Mouse (Mus musculus) embryo, embryonic 9.5 days (tissue): ENCODE data around the gene Tk2.
"Not testable (repeated sequence)": the region's sequence is repeated elsewhere in the genome, so short reads cannot be mapped to it uniquely, and the experiment has no call there.

ENCODE experiments used
- DNase-seq: peaks from one replicate; pipeline ENCODE4 v3.0.0-alpha.2; 2017; ENCODE audit errors: extremely low spot score

Gene Tk2

DNA sequence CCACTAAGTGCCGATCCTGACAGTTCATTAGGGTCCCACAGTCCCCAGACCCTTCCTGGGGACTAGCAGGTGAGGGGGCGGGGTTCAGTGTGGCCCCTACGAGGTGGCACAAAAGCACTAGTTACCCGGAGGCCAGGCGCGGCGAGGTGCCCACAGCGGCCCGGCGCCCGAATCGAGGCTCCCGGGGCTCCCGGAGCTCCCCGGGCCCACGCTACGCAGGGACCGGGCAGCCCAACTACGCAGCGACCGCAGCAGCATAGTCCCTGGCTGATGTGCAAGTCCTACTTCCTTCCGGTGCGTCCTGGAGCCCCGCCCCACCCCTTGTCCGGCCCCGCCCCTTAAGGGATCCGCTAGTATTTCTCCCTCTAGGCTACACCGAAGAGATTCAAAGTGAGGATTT, at the start of gene Tk2:
Gene Tk2, minus strand, starts transcription at position 283 of the 400 bp plus-strand sequence.
- peak; percentile 84 for DNase-seq

DNA sequence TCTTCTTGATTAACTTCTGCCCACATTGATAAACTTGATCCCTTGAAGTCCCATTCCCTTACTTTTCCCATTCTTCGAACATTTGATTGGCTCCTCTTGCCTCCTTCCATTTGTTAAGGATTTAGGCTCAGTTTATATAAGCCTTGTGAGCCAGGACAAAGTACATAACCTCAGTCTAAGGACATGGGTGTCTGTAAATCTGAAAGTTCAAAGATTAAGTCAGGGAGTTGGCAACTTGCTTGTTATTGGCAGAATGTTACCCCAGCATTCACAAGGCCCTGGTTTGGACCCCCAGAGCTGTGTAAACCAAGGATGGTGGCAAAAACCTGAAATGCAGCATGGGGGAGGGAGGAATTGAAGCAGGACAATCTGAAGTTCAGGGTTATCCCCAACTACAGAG, 46.0 kb upstream of the Tk2 start:
- no peak for DNase-seq

DNA sequence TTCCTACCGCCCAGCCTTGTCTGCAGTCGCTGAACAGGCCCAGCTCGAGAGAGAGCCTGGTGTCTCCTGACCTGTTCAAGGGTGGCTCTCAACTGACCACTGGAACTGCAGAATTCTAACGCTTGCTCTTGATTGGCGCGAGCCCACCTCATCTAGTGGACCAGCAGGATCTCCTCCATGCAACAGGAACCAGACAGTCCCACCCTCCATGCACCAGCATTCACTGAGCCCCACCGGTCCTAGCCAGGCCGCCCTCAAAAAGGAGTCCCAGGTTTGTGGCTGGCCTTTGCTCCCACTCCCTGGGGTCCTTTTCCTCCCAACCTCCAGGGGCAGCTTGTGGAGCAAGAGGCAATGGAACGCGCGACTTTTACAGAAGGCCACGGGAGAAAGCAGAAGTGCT, 44.7 kb upstream of the Tk2 start, which contains the start of gene Cmtm2a:
Gene Cmtm2a, minus strand, starts transcription at position 101 of the 400 bp plus-strand sequence.
- DNase-seq = not testable (repeated sequence)

DNA sequence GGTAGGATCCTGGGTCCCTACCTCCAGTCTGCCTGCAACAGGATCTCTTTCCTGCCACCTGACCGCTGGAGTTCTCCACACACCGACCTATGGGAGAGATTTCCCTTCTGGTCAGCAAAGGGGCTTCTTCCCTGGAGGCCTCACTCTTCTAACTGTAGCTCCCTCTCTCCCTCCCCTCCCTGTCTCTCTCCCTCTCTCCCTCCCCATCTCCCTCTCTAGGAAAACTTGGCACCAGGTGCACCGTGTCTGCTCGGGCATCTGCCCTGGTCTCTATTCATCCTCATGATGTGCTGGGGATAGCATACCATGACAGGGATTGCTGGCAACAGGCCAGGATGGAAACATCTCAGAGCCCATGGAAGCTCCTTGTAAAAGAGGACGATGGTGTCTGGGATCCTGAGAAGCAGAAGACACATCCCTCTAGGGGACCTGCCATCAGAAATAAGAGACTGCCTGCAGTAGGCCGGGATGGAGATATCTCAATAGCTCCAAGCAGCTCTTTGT, 20.6 kb upstream of the Tk2 start:
- DNase-seq = no peak

DNA sequence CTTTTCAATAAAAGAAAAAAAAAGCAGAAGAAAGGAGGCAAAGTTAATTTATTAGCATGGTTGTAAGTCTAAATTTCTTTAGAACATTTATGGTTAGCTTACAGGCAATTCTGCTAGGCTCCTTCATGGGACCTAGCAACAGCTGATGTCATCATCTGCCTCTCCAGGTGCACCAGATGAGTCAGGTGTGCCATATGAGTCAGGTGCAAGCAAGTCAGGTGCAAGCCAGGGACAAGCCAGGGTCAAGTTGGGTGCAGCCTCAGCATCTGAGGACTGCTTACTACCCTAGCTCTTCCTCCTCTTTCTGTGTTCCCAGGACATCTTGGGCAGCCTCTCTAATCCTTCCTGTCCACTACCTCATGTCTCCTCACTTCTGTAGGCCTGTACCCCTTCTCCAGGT, 20.0 kb upstream of the Tk2 start:
- no peak for DNase-seq

DNA sequence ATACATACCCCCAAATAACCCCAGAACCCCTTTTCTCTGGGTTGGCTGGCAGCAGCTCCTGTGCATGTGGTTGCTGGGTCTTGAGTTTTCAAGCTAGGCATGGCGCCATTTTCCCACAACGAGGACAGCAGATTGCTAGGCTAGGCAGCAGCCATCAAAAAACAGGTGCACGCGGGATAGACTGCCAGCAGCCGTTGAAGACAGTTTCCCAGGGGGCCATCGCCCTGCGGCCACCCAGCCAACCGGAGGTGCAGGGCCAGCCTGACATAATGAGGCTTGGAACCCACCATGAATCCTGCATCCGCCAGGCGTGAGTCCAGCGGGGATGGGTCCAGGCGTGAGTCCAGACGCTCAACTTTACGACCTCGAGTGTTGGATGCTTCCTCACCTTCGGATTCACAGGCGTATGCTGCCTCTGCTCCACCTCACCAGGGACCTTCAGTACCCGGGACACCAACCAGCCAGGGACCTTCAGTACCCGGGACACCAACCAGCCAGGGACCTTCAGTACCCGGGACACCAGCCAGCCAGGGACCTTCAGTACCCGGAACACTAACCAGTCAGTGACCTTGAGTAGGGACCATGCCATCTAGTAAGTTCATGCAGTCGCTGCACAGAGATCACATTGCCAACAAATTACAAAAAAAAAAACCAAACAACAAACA, 16.0 kb upstream of the Tk2 start:
- not testable (repeated sequence) for DNase-seq

DNA sequence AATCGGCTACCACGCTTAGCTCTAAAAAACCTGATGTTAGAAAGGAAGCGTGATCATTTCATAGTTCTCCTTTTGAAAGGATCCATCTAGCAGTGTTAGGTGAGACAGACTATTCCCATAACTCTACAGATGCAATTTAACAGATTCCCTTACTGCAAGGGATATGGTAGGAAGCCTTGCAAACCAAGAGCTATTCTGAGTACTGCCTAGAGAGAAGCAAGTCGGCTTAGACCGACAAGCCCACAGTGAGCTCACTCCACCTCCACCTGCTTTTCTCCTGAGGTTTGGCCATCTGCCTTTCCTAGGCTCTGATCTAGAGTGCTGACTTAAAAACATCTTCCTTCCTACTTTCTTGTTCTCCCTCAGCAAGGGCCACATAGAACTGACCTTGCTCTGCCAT, 13.4 kb upstream of the Tk2 start:
- DNase-seq = not testable (repeated sequence)

DNA sequence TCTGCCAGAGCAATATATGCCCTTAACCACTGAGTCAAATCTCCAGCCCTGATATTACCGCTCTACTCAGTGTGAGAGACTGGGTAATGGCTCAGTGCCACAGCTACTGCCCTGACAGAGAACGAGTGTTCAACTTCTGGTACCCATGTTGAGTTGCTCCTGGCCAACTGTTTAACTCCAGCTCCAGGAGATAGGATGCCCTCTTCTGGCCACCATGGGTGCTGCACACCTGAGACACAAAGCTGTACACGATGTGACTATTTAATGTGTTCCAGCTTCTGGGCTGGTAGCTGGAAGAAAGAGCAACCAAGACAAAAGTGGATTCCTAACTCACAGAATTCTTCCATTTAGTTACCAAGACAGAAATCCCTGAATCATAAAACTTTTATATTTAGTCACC, 4.7 kb upstream of the Tk2 start:
- peak; percentile 9 for DNase-seq

DNA sequence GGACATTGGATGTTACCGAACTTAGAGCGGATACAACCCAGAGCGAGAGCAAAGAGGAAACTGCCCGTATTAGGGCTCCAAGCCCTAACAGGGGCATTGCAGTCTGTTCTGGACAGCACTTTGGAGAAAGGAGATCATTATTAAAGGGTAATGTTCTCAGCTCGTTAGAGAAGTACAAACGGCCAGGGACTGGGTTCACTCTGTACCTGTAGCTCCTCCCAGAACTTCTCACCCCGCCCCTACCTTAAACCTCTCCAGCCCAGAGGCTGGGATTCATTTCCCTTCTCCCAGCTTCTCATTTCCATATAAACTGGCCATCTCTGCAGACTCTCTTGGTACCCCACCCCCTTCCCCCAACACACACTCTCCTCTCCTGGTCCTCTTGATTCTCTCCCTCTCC, 3.1 kb upstream of the Tk2 start:
- DNase-seq = peak; percentile 28

DNA sequence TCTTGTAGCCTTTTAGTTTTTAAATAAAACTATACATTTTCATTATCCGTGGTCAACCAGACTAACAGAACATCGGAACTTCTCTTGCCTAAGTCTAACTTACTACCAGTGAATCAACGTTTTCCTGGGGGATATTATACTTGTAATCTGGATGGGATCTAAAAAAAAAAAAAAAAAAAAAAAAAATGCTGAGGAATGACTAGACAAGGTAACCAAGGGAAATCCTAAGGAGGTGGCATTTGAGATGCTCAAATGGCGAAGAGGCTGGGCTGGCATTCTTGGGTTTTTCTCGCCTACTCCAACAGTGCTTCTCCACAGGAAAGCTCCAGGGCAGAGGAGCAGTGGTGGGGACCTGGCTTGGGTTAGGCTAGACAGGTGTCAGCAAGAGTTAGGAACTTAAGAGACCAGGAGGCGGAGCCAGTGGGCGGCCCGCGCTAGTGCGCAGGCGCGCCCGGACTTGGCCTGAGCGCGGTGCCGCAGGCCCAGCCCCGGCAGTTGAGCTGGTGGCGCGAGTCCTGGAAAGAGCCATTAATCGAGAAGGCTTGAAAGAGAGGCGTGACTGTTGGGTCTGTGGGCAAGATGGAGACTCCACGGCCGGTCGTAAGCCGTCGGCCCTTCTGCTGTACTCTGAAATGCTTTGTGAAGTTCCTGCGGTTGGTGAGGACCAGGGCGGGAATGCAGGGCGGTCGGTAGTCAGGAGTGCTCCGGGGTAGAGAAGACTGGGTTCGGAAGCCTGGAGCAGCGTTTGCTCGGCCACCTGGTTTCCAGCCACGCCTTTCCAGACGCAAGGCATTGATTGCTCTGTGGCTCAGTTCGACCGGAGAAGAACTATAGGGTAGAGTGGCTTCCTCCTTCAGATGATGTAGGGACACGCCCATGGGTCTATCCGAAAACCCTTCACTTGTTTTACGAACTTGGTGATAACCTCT, 2.3 kb upstream of the Tk2 start, which contains the start of gene Cklf:
Gene Cklf, plus strand, starts transcription at position 423 of the 929 bp plus-strand sequence.
- peak; percentile 88 for DNase-seq

DNA sequence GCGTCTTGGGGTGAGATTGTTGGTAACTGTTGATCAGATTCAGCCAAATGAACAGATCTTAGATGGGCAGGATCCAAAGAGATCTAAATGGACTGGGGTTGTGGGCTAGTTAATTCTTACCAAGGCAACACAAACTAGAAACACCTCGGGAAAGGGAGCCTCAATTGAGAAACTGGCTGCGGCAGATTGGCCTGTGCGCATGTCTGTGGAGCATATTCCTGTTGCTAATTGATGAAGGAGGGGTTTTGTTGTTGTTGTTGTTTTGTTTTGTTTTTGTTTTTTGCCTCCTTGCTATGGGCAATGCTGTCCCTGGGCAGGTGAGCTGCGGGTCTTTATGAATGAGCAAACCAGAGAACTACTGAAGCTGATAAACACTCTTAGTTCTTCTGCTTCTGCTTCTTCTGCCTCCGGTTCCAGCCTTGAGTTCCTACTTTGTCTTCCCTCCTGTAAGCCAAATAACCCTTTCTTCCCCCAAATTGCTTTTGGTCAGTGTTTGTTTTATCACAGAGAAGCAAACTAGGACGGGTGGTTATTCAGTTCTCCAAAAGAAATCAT, 1.2 kb upstream of the Tk2 start:
- no peak for DNase-seq

DNA sequence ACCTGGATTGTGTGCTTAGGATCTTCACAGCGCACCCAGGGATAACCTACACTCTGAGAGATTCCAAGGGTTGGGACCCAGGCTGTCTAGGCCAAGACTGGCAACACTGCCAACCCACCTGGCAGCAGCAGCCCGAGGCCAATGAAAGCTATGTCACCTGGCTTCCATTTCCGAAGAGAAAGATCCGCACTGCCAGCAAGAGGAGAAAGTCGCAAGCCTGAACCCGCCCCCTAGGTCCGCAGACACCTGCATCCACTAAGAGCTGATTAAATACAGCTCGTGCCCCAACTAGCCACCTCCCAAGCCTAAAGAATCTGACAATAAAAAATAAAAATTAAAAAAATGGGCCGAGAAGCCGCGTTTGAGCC, 466 bp downstream of the Tk2 start:
- no peak for DNase-seq

DNA sequence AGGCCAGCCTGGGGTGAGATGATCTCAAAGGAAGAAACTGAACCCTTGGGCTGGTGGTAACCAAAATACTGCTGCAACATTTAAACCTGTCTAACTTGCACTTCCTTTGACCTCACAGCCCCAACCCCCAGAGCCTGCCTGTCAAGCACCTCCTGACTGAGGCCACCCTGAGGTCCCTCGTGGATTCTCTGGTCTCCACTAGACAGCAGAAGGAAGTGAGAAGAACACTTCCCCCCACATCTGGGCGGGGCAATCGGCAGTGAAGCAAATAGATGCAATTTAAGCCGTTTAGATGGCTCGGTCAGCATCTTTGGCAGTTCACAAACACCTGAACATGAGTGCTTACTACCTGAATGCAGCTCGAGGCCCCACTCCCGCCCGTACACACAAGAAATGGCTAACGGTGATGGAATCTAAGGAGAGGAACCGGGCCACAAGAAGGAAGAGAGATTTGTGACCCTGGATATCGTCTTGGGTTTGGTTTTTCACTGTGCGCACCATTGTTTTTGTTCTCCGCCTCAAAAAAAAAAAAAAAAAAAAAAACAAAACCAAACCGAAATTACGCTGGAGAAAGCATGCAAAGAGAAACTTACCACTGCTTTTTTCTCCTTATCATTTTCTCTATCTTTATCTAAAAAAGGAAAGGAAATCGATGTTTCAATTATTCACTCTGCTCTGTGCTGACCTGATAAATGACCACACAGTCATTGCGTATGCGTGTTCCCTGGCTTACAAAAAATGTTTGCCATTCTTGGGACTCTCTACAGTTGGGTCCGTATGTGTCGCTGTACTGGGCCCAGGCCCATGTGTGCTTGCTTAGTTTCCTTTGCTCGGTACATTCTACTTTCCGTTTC, 1.1 kb downstream of the Tk2 start:
- no peak for DNase-seq

DNA sequence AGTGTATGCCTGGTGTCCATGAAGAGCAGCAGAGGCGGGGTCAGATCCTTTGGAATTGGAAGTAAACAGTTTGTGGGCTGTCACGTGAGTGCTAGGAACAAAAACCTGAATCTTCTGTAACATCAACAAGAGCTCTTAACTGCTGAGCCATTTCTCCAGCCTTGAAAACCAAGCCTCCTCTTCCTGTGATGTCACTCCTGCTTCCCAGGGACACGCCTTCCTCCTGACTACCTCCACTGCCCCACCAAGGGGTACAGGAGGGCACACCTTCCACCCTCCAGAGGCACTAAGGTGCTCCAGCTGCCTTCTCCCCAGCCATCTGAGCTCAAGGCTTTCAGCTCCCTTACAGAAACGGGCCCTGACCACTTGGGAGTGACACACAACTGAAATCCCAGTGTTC, 1.7 kb downstream of the Tk2 start:
- DNase-seq = no peak

DNA sequence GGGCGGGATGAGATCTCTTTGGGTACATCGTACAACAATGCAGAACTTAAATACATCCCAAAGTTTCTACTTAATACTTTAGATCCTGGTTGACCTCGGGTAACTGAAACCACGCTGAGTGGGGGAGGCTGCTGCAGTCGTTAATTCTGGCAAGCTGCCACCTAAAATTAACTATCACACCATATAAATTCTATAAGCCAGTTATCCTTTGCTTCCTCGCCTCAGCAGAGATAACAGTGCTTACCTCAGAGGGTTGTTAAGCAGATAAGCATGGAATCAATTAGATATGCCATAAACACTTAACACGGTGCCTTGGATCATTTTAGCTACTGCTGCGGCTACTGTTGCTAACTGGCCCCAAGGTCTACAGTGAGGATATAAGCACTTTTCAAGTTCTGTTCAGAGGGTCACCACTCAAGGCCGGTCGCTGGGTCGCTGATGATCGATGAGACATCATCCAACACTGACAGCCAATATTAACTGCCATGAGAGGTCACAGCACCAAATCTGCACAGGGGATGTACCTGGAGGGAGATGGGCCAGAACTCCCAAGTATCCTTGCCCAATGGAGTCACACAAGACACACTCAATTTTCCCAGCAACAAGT, 6.2 kb downstream of the Tk2 start:
- DNase-seq = no peak

DNA sequence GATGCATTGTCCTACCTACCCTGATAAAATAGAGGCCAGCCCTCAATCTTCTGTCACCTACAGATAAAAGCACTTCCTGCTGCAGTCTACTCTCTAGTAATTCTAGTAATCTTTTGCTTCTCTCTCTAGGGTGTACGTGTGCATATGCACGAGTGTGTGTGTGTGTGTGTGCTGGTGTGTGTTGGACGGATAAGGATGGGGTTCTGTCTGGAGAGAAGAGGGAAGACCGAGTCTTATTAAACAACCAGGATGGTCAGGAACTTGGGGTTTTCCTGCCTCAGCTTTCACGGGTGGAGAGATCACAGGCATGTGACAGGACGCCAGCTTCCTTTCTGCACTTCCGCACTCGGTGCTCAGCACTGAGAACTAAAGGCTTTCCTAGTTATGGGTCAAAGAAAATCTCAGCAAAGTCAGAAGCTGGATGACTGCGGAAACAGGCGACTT, 8.9 kb downstream of the Tk2 start:
- DNase-seq = no peak

DNA sequence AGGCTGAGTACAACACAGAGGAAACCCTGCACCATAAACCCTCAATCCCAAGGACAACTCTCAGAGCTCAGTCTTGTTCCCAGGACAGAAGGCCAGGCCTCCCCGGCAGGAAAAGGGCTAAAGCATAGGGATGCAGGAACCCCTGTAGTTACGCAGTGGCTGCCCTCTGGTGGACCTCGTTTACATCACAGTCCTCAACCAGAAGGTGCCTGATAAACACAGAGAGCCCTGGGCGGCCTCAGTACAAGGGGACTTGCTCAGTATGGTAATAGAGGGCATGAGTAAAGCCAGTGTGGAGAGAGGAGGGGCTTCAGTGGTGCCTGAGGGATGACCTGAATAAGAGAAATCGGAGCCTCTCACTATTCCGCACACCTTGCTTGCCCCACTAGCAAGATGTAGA, 13.8 kb downstream of the Tk2 start:
- no peak for DNase-seq

DNA sequence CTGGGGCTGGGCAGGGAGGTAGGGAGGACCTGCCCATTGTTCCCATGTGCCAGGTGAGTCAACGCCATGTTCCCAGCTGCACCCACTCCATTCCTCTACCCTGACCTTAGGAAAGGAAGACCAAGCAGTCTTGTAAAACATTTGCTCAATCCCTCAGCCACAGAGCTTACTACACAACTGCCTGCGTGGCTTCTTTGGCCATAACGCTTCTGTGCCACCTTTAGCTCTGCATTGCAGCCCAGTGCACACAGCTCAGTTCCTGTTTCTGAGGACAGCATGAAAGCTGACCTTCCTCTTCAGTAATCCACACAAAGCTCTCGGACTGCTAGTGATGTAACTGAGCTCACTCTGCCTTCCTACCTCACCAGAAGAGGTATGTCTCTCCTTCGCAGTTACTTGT, 15.4 kb downstream of the Tk2 start:
- DNase-seq = no peak

DNA sequence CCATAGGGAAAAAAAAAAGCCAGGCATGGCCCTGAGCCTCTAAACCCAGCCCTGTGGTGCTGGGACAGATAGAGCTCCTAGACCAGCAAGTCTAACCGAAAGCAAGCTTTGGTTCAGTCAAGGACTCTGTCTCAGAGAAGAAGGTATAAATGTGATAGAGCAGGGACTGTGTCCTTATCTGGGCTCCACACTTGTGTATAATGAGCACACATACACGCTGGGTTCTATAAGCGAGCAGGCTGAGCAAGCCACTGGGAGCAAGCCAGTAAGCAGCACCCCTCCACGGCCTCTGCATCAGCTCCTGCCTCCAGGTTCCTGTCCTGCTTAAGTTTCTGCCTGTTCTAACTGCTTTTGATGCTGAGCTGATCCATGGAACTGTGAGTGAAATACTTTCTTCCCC, 16.3 kb downstream of the Tk2 start:
- no peak for DNase-seq

DNA sequence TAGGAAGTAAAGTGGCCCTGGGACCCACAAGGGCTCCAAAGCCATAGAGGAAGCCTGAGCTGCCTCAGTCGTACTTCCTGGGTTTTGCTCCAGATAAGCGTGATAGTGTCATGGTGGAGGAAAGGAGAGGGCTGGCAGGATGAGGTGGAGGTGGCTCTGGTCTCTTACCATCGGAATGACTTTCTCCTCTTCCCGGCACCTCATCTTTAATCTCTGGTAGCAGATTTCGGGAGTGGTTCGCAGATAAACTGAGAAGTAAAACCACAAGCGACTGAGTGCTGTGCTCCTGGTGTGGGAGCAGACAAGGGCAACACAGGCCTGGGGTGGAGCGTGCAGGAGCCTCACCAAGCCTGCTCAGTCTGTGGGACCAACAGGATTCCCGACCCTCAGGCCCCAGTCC, 18.0 kb downstream of the Tk2 start:
- DNase-seq = no peak

DNA sequence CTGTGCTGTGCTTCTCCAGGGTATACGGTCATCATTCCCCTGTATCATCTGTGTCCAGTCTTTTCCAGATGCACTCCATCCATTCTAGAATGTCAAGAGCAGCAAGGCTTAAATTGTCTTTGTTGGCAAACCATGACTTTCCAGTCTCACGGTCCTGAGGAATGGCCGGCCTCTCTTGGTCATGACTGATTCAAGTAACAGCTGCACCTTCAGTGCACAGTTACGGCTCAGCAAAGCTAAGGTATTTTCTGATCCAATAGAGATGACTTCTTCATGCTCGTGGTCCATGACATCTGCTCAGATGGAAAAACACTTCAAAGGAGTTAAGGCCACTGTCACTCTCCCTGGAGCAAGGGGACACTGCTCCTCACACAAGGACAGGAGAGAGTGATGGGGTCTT, 21.3 kb downstream of the Tk2 start:
- DNase-seq = no peak
